Mouse (Mus musculus): ENCODE results near the gene Psme2.

DNA sequence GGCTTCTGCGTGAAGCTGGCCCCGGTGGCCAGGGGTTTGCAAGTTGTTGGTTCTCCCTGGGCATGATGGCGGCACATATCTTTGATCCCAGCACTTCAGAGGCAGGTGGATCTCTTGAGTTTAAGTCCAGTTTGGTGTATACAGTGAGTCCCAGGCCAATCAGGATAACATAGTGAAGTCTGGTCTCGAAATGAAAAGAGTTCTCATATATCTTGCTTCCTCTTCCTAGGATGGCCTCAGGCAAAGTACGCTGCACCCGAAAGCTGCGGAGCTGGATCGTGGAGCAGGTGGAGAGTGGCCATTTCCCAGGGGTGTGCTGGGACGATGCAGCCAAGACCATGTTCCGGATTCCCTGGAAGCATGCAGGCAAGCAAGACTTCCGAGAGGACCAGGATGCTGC lies 13.9 kb upstream of the Psme2 start:
- TF ChIP-seq GATA1 (IDR thresholded peaks at IDR 0.05; ENCODE audit: borderline replicate concordance, low read length) (no peak), FLI1 (IDR thresholded peaks at IDR 0.05; ENCODE audit: low read length) (no peak)

Data from megakaryocyte, embryonic 14.5 days (primary cell).